ENCODE assay signal across 15 mouse cellular contexts in genomic region chr9:103548606-103549005, GRCm38 (mm10).
"Had no signal": no experiment of that assay in that cellular context is flagged by ENCODE, and none has a peak within 500 bp of the region (broad histone marks: within the 10 kb centered on the region; RNA-seq: fewer than 3 reads in every experiment).

No protein-coding gene starts in this region.

- H3K27ac ChIP-seq: limb, embryonic 10.5 days; liver, embryonic 15.5 days; lung, embryonic 15.5 days; macrophage; midbrain, embryonic 15.5 days; neural tube, embryonic 12.5 days; stomach, embryonic 15.5 days had no signal

- DNase-seq: kidney, adult 8-10 months; kidney, postnatal 25 days; retina, postnatal 1 day; right cerebral cortex, postnatal 4 days; spleen, adult 18-20 months; thymus, adult 2 months; thymus, postnatal 25 days had no signal

- H3K4me3 ChIP-seq: limb, embryonic 10.5 days; liver, embryonic 15.5 days; lung, embryonic 15.5 days; megakaryocyte, embryonic 14.5 days; midbrain, embryonic 15.5 days; neural tube, embryonic 12.5 days; stomach, embryonic 15.5 days had no signal

- H3K4me1 ChIP-seq: liver, embryonic 15.5 days; lung, embryonic 15.5 days; megakaryocyte, embryonic 14.5 days; stomach, embryonic 15.5 days had no signal

- H3K27me3 ChIP-seq: liver, embryonic 15.5 days; lung, embryonic 15.5 days; megakaryocyte, embryonic 14.5 days; stomach, embryonic 15.5 days had no signal
